Mouse (Mus musculus) small intestine, adult 2 months (tissue): ENCODE results near the gene Hltf.

Source experiments
- CTCF ChIP-seq: fragments of 200-500 bp; IDR thresholded peaks from 2 replicates; pipeline ENCODE4 v1.5.1; 2012; ENCODE audit warnings: low read depth, mild to moderate bottlenecking, control low read depth, inconsistent platforms, low read length, moderate library complexity, mixed read lengths; ENCODE audit not compliant: insufficient replicate concordance, insufficient read length; ENCODE audit errors: extremely low read depth
- POLR2A ChIP-seq: fragments of 200-500 bp; IDR thresholded peaks from 2 replicates; pipeline ENCODE4 v1.6.1; 2012; ENCODE audit warnings: low read depth, mild to moderate bottlenecking, control low read depth, inconsistent platforms, low read length, moderate library complexity

GRCm38 (mm10) chr3:20119686-20120244, 62.2 kb downstream of the Hltf start:
- TF ChIP-seq POLR2A: no peak
- no peak for TF ChIP-seq CTCF
